Mouse (Mus musculus) CH12.LX (cell line): ENCODE measurements around the gene Copb1. TPM values are rescaled to one million over a fixed set of nuclear protein-coding genes. Genes with fewer than 3 reads are reported as not detected.

ENCODE experiments used
- DNase-seq: peaks from one replicate; pipeline ENCODE4 v3.0.0-alpha.2; 2013; ENCODE audit errors: extremely low read depth
- H3K27ac ChIP-seq: 2 replicates; pipeline ENCODE4 v1.5.1; 2012; ENCODE audit warnings: low read depth, mild to moderate bottlenecking, control low read depth, moderate library complexity; ENCODE audit not compliant: insufficient read depth
- H3K27me3 ChIP-seq: replicated peaks from 2 replicates; pipeline ENCODE3; 2012; ENCODE audit warnings: inconsistent platforms
- H3K36me3 ChIP-seq, 2 experiments: replicated peaks in 1 of 2; 2 replicates each; pipeline versions ENCODE3 to v1.6.1; 2012; ENCODE audit warnings: inconsistent platforms in 1 of 2, low read length in 1 of 2, mild to moderate bottlenecking in 1 of 2, mixed read lengths in 1 of 2, moderate library complexity in 1 of 2; ENCODE audit not compliant: control insufficient read depth in 1 of 2, insufficient read depth in 1 of 2
- H3K4me1 ChIP-seq, 2 experiments: 2 replicates each; pipeline ENCODE4 v1.6.1; 2012; ENCODE audit warnings: inconsistent platforms in 1 of 2, moderate library complexity in 1 of 2; ENCODE audit not compliant: insufficient read depth in 2 of 2, control insufficient read depth in 1 of 2
- H3K4me2 ChIP-seq: 2 replicates; pipeline ENCODE4 v1.6.1; 2012; ENCODE audit warnings: low read depth, mild to moderate bottlenecking, control low read depth; ENCODE audit not compliant: poor library complexity, insufficient read depth, severe bottlenecking
- H3K4me3 ChIP-seq, 3 experiments: fragments of 150-350 bp in 1 of 3; sonication (generic) in 1 of 3; replicated peaks in 1 of 3; 2 replicates each; pipeline versions ENCODE3 to v1.5.1; 2011 to 2012; ENCODE audit warnings: low read depth in 2 of 3, low read length in 2 of 3, mild to moderate bottlenecking in 2 of 3, moderate library complexity in 2 of 3, control low read depth in 1 of 3, improper control_type of control experiment in 1 of 3, inconsistent platforms in 1 of 3, mixed read lengths in 1 of 3; ENCODE audit not compliant: poor library complexity in 1 of 3
- H3K79me2 ChIP-seq: replicated peaks from 2 replicates; pipeline ENCODE4 v1.6.1; 2012; ENCODE audit warnings: mild to moderate bottlenecking, moderate library complexity; ENCODE audit not compliant: control insufficient read depth, poor library complexity, insufficient read depth, severe bottlenecking; ENCODE audit errors: extremely low read depth
- H3K9ac ChIP-seq: 2 replicates; pipeline ENCODE4 v1.6.1; 2012; ENCODE audit warnings: low read depth, mild to moderate bottlenecking, control low read depth, moderate library complexity; ENCODE audit not compliant: insufficient read depth
- H3K9me3 ChIP-seq: replicated peaks from 2 replicates; pipeline ENCODE3; 2012; ENCODE audit warnings: low read length, inconsistent platforms, mixed read lengths
- BHLHE40 ChIP-seq: IDR thresholded peaks from 2 replicates; pipeline ENCODE4 v1.6.1; 2011; ENCODE audit warnings: mild to moderate bottlenecking, low read depth, low read length, improper control_type of control experiment
- CTCF ChIP-seq, 2 experiments: IDR thresholded peaks in 1 of 2; conservative IDR thresholded peaks in 1 of 2; 2 replicates each; pipeline ENCODE4 v1.5.1; 2011 to 2012; ENCODE audit warnings: low read depth in 2 of 2, low read length in 2 of 2, improper control_type of control experiment in 1 of 2, inconsistent platforms in 1 of 2, mild to moderate bottlenecking in 1 of 2, moderate library complexity in 1 of 2
- E2F4 ChIP-seq: IDR thresholded peaks from 2 replicates; pipeline ENCODE4 v1.6.1; 2011; ENCODE audit warnings: low read depth, low read length, improper control_type of control experiment; ENCODE audit not compliant: insufficient replicate concordance
- ELF1 ChIP-seq: IDR thresholded peaks from 2 replicates; pipeline ENCODE4 v1.6.1; 2014; ENCODE audit warnings: low read depth, mild to moderate bottlenecking, inconsistent platforms, low read length, improper control_type of control experiment
- EP300 ChIP-seq: IDR thresholded peaks from 2 replicates; pipeline ENCODE4 v1.6.1; 2011; ENCODE audit warnings: low read length, improper control_type of control experiment
- HCFC1 ChIP-seq: IDR thresholded peaks from 2 replicates; pipeline ENCODE4 v1.6.1; 2012; ENCODE audit warnings: low read depth, mild to moderate bottlenecking, inconsistent platforms, low read length, improper control_type of control experiment
- IRF4 ChIP-seq: IDR thresholded peaks from 2 replicates; pipeline ENCODE4 v1.6.1; 2014; ENCODE audit warnings: low read depth, mild to moderate bottlenecking, inconsistent platforms, low read length, improper control_type of control experiment
- MAFK ChIP-seq: IDR thresholded peaks from 2 replicates; pipeline ENCODE4 v1.6.1; 2011; ENCODE audit warnings: low read length, improper control_type of control experiment; ENCODE audit not compliant: insufficient replicate concordance
- MAX ChIP-seq: IDR thresholded peaks from 2 replicates; pipeline ENCODE4 v1.6.1; 2011; ENCODE audit warnings: low read length, improper control_type of control experiment
- MAZ ChIP-seq: IDR thresholded peaks from 2 replicates; pipeline ENCODE4 v1.6.1; 2012; ENCODE audit warnings: low read depth, mild to moderate bottlenecking, inconsistent platforms, low read length, improper control_type of control experiment, moderate library complexity
- MXI1 ChIP-seq: IDR thresholded peaks from 2 replicates; pipeline ENCODE4 v1.6.1; 2011; ENCODE audit warnings: mild to moderate bottlenecking, low read depth, low read length, improper control_type of control experiment
- RAD21 ChIP-seq: IDR thresholded peaks from 2 replicates; pipeline ENCODE4 v1.6.1; 2011; ENCODE audit warnings: low read depth, mild to moderate bottlenecking, low read length, improper control_type of control experiment, moderate library complexity
- SMC3 ChIP-seq: IDR thresholded peaks from 2 replicates; pipeline ENCODE4 v1.6.1; 2011; ENCODE audit warnings: low read depth, low read length, improper control_type of control experiment
- TBP ChIP-seq: conservative IDR thresholded peaks from 2 replicates; pipeline ENCODE4 v1.6.1; 2011; ENCODE audit warnings: low read depth, low read length, improper control_type of control experiment
- USF1 ChIP-seq: IDR thresholded peaks from 2 replicates; pipeline ENCODE4 v1.6.1; 2014; ENCODE audit warnings: low read depth, mild to moderate bottlenecking, inconsistent platforms, low read length, improper control_type of control experiment
- ZC3H11A ChIP-seq: IDR thresholded peaks from 2 replicates; pipeline ENCODE4 v1.6.1; 2012; ENCODE audit warnings: low read depth, mild to moderate bottlenecking, inconsistent platforms, low read length, improper control_type of control experiment
- ZMIZ1 ChIP-seq: IDR thresholded peaks from 2 replicates; pipeline ENCODE4 v1.6.1; 2012; ENCODE audit warnings: low read depth, mild to moderate bottlenecking, inconsistent platforms, low read length, improper control_type of control experiment
- ZNF384 ChIP-seq: IDR thresholded peaks from 2 replicates; pipeline ENCODE4 v1.6.1; 2012; ENCODE audit warnings: low read depth, low read length, improper control_type of control experiment, inconsistent platforms
- dilution Hi-C: fragments of 300-500 bp; cut with MboI; formaldehyde crosslinking; loops from 2 replicates; pipeline ENCODE4 v1.14.3; 2020; ENCODE audit warnings: low sequenced_read_pairs; ENCODE audit not compliant: extremely low pct_unique_long_range_greater_than_20kb, extremely low pct_ligation_motif_present
- in situ Hi-C: fragments of 300-500 bp; cut with MboI; formaldehyde crosslinking; loops from 3 replicates; pipeline ENCODE4 v1.14.3; 2019; ENCODE audit warnings: low sequenced_read_pairs, low pct_ligation_motif_present, low pct_unique_long_range_greater_than_20kb, mixed read lengths
- polyA plus RNA-seq: library from polyadenylated mRNA; unstranded; fragments of >175 nt; gene quantifications from 2 replicates; pipeline ENCODE4 v1.2.1, GENCODE M21; 2012; ENCODE audit warnings: low read depth; ENCODE audit not compliant: insufficient read length
- total RNA-seq, 2 experiments: library from RNA; depleted of rRNA; stranded (reverse); fragments of 300-350 nt in 1 of 2; fragments of >200 nt in 1 of 2; gene quantifications; 2 replicates each; pipeline ENCODE4 v1.2.3; 2012 to 2014

The Copb1 gene
- total and polyA plus RNA-seq, 3 experiments = 71.0 to 154 (median 114) TPM

DNA sequence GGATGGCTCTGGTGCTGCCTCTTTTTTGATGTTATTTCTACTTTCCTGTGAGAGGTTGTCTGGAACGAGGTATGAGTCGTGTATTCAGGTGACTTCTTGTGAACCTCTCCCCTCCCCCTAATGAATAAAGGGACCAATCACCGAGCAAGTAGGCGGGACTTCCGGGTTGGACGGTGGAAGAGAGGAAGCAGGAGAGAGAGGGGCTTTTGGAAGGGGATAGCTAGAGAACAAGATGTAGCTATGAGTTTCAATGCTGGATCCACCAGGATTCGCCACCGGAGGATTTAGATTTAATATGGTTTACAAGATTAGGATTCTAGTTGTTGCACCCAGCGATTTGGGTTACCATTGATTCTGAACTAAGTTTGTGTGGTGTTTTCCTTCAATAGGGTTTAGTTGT, 28.5 kb upstream of the Copb1 start:
- Histone ChIP-seq H3K9me3 (no peaks in the 10 kb centered on the region), H3K4me2 (no peak overlapping the region), H3K9ac (no peak overlapping the region), H3K36me3 (no peaks in the 10 kb centered on the region), H3K27me3 (no peaks in the 10 kb centered on the region), H3K4me1 (peaks cover 3 to 9% of the 10 kb centered on the region in 2 experiments; a peak in 3 of 4 replicates), H3K4me3 (no peak overlapping the region), H3K27ac (no peak overlapping the region), H3K79me2 (no peaks in the 10 kb centered on the region)
- in situ Hi-C loops (loop anchor here (5.0 to 10.0 kb wide), 3 partner anchors 142 to 292 kb away; no protein-coding TSS in a partner anchor), dilution Hi-C loops (no loop called here)
- TF ChIP-seq ZC3H11A = no peak
- no peak for TF ChIP-seq MXI1
- no peak for TF ChIP-seq CTCF (conservative IDR thresholded peaks at IDR 0.05 in 1 of 2, IDR thresholded peaks at IDR 0.05 in 1 of 2; ENCODE audit: low read depth in 2 of 2, low read length in 2 of 2)
- TF ChIP-seq MAZ = no peak
- no peak for TF ChIP-seq HCFC1
- TF ChIP-seq RAD21 = no peak
- no peak for TF ChIP-seq BHLHE40
- TF ChIP-seq ZMIZ1 = no peak
- TF ChIP-seq TBP = no peak
- no peak for TF ChIP-seq IRF4
- TF ChIP-seq MAFK = no peak
- no peak for TF ChIP-seq USF1
- TF ChIP-seq ELF1 = no peak
- TF ChIP-seq EP300 = no peak
- no peak for TF ChIP-seq E2F4
- DNase-seq = no peak

DNA sequence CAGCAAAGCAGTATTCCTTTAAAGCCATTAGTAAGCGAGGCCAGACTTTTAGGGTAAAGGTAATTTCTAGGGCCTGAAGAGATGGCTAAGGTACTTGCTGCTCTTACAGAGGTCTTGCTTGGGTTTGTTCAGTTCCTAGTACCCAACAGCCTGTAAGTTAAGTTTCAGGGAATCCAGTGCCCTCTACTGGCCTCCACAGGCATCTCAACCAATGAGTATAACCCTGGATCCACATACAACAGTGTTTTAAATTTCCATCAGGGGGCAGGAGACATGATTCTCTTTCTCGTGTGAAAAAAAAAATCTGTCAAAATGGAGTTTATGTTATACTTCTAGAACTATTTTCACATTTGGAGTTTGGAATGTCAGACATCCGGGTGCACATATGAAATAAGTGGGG, 27.2 kb upstream of the Copb1 start:
- Histone ChIP-seq H3K9ac (no peak overlapping the region), H3K9me3 (no peaks in the 10 kb centered on the region), H3K36me3 (no peaks in the 10 kb centered on the region), H3K4me2 (no peak overlapping the region), H3K27ac (no peak overlapping the region), H3K4me1 (peaks cover 3 to 13% of the 10 kb centered on the region in 2 experiments; a peak in 3 of 4 replicates), H3K4me3 (no peak overlapping the region), H3K27me3 (no peaks in the 10 kb centered on the region), H3K79me2 (no peaks in the 10 kb centered on the region)
- DNase-seq = peak; percentile 83
- TF ChIP-seq EP300 (no peak), MAX (0 out of 2 replicates have a peak, but pooled peaks have one; percentile 17), ZNF384 (peak; percentile 84), RAD21 (peak; percentile 69), IRF4 (peak; percentile 35; the same call in 1 of the 2 replicates), CTCF (conservative IDR thresholded peaks at IDR 0.05 in 1 of 2, IDR thresholded peaks at IDR 0.05 in 1 of 2; ENCODE audit: low read depth in 2 of 2, low read length in 2 of 2) (peak; percentile 74 to 98), USF1 (no peak), MAZ (0 out of 2 replicates have a peak, but pooled peaks have one; percentile 47), SMC3 (peak; percentile 89)
- in situ Hi-C loops (loop anchor here (5.0 to 10.0 kb wide), 3 partner anchors 143 to 293 kb away; no protein-coding TSS in a partner anchor), dilution Hi-C loops (no loop called here)
